Comparison of ENCODE assay signal across 10 mouse cellular contexts in genomic region chr5:134231376-134231775, GRCm38 (mm10). TPM values are rescaled to one million over a fixed set of nuclear protein-coding genes. Genes with fewer than 3 reads are reported as not detected.
A peak's percentile ranks its signal among the peaks of the same experiment; 100 is the strongest.
DNase-seq lines count a peak whose midpoint lies in the region; ATAC-seq and TF ChIP-seq lines count a peak whose summit lies in the region.
"Had no signal": no experiment of that assay in that cellular context is flagged by ENCODE, and none has a peak within 500 bp of the region (broad histone marks: within the 10 kb centered on the region; RNA-seq: fewer than 3 reads in every experiment).

No protein-coding gene starts in this region.

- peak overlapping the region; percentile 74 for H3K27ac ChIP-seq in lung, postnatal 0 days (ENCODE audit: low read length)
- no peak overlapping the region for H3K27ac ChIP-seq in hindbrain, embryonic 16.5 days (ENCODE audit: low read depth, low read length)
- H3K27ac ChIP-seq in midbrain, postnatal 0 days (ENCODE audit: low read depth, low read length): no peak overlapping the region
- H3K27ac ChIP-seq: embryonic facial prominence, embryonic 12.5 days had no signal

- TF ChIP-seq EP300 in lung, postnatal 0 days (IDR thresholded peaks at IDR 0.05): no peak

- no peaks in the 10 kb centered on the region for H3K36me3 ChIP-seq in lung, postnatal 0 days (ENCODE audit: insufficient read depth, low read length)
- H3K36me3 ChIP-seq in hindbrain, embryonic 16.5 days (ENCODE audit: control insufficient read depth, insufficient read depth, low read length): peaks cover 6% of the 10 kb centered on the region
- peaks cover 7% of the 10 kb centered on the region; the same call in 1 of the 2 replicates for H3K36me3 ChIP-seq in midbrain, postnatal 0 days (ENCODE audit: insufficient read depth, low read length)

- no peaks in the 10 kb centered on the region for H3K27me3 ChIP-seq in lung, postnatal 0 days (replicated peaks; ENCODE audit: insufficient read depth, low read length)
- no peaks in the 10 kb centered on the region for H3K27me3 ChIP-seq in hindbrain, embryonic 16.5 days (replicated peaks; ENCODE audit: control insufficient read depth, insufficient read depth, low read length)
- H3K27me3 ChIP-seq in midbrain, postnatal 0 days (ENCODE audit: insufficient read depth, low read length): no peaks in the 10 kb centered on the region
- H3K27me3 ChIP-seq: embryonic facial prominence, embryonic 12.5 days had no signal

- H3K9me3 ChIP-seq in lung, postnatal 0 days (ENCODE audit: low read length): no peaks in the 10 kb centered on the region
- H3K9me3 ChIP-seq in hindbrain, embryonic 16.5 days (ENCODE audit: control insufficient read depth, low read length): no peaks in the 10 kb centered on the region
- H3K9me3 ChIP-seq in midbrain, postnatal 0 days (ENCODE audit: low read length): no peaks in the 10 kb centered on the region
- H3K9me3 ChIP-seq: embryonic facial prominence, embryonic 12.5 days had no signal

- no peak overlapping the region for H3K4me3 ChIP-seq in lung, postnatal 0 days (ENCODE audit: low read depth, low read length)
- H3K4me3 ChIP-seq in hindbrain, embryonic 16.5 days (ENCODE audit: low read length): no peak overlapping the region
- H3K4me3 ChIP-seq in midbrain, postnatal 0 days (ENCODE audit: low read depth, low read length): no peak overlapping the region
- H3K4me3 ChIP-seq: embryonic facial prominence, embryonic 12.5 days had no signal

- peak; percentile 34 for DNase-seq in kidney, adult 9 months
- no peak for DNase-seq in kidney, postnatal 14 days
- peak; percentile 26 for DNase-seq in CD4-positive helper T cell, adult 2 months (ENCODE audit: low read depth, low spot score)
- peak; percentile 48 for DNase-seq in lung, postnatal 0 days (ENCODE audit: low spot score)
- DNase-seq in midbrain, postnatal 0 days (ENCODE audit: low spot score): no peak
- DNase-seq in yolk sac, embryonic 10.5 days (ENCODE audit: low spot score): no peak
- DNase-seq: right cerebral cortex, postnatal 4 days had no signal

- H3K4me1 ChIP-seq in lung, postnatal 0 days (ENCODE audit: insufficient read depth, low read depth, low read length): peaks cover 13% of the 10 kb centered on the region; the same call in 1 of the 2 replicates
- no peaks in the 10 kb centered on the region for H3K4me1 ChIP-seq in hindbrain, embryonic 16.5 days (ENCODE audit: control insufficient read depth, insufficient read depth, low read depth, low read length)
- H3K4me1 ChIP-seq in midbrain, postnatal 0 days (ENCODE audit: insufficient read depth, low read length): no peaks in the 10 kb centered on the region

- TF ChIP-seq CTCF in lung, postnatal 0 days (IDR thresholded peaks at IDR 0.05): no peak
- TF ChIP-seq CTCF in midbrain, postnatal 0 days (IDR thresholded peaks at IDR 0.05): no peak

- peak; percentile 33 for ATAC-seq in common myeloid progenitor, adult 5-6 weeks (replicated peaks; ENCODE audit: low read depth, poor library complexity, severe bottlenecking)
- no peak for ATAC-seq in lung, postnatal 0 days
- ATAC-seq in hindbrain, embryonic 16.5 days: no peak
- no peak for ATAC-seq in midbrain, postnatal 0 days (ENCODE audit: low FRiP score)

- H3K9ac ChIP-seq in lung, postnatal 0 days (replicated peaks; ENCODE audit: low read depth): no peak overlapping the region
- H3K9ac ChIP-seq in hindbrain, embryonic 16.5 days (ENCODE audit: low read depth, low read length): no peak overlapping the region
- no peak overlapping the region for H3K9ac ChIP-seq in midbrain, postnatal 0 days (replicated peaks; ENCODE audit: low read length, poor library complexity, severe bottlenecking)
- H3K9ac ChIP-seq: embryonic facial prominence, embryonic 12.5 days had no signal

- no peak overlapping the region for H3K4me2 ChIP-seq in lung, postnatal 0 days (replicated peaks; ENCODE audit: low read depth, low read length)
- H3K4me2 ChIP-seq in hindbrain, embryonic 16.5 days (ENCODE audit: low read length): no peak overlapping the region
- H3K4me2 ChIP-seq in midbrain, postnatal 0 days (ENCODE audit: low read depth, low read length, poor library complexity, severe bottlenecking): no peak overlapping the region
- H3K4me2 ChIP-seq: embryonic facial prominence, embryonic 12.5 days had no signal

- WGBS in lung, postnatal 0 days: 48% methylated on average over 5 of the region's 5 CpGs
- WGBS in hindbrain, embryonic 16.5 days: 81% methylated on average over 5 of the region's 5 CpGs
- WGBS in midbrain, postnatal 0 days: 84% methylated on average over 5 of the region's 5 CpGs

RNA-seq across cellular contexts. Expression of gene Ncf1, which starts 2.0 kb away (rescaled TPM):
- total RNA-seq in common myeloid progenitor, adult 5-6 weeks (2017): 52.0 and 54.0 TPM in 2 replicates
- polyA plus RNA-seq in lung, postnatal 0 days (2015; fragmentation: Nextera tagmentation; extraction: Ambion mirVana): 19.6 and 19.8 TPM in 2 replicates
- polyA plus RNA-seq in hindbrain, embryonic 16.5 days (2015; fragmentation: Nextera tagmentation; extraction: Ambion mirVana): 2.3 and 2.7 TPM in 2 replicates
- total RNA-seq in midbrain, postnatal 0 days (2014; rRNA removed): 4.3 and 9.2 TPM in 2 replicates
- 2.1 and 2.2 TPM in 2 replicates for polyA plus RNA-seq in midbrain, postnatal 0 days (2015; fragmentation: Nextera tagmentation; extraction: Ambion mirVana)

RNA-seq across cellular contexts. Expression of gene Gtf2ird2, which starts 47.6 kb away (rescaled TPM):
- 5.4 and 7.4 TPM in 2 replicates for total RNA-seq in common myeloid progenitor, adult 5-6 weeks (2017)
- 4.4 and 5.6 TPM in 2 replicates for polyA plus RNA-seq in lung, postnatal 0 days (2015; fragmentation: Nextera tagmentation; extraction: Ambion mirVana)
- 12.5 and 14.0 TPM in 2 replicates for polyA plus RNA-seq in hindbrain, embryonic 16.5 days (2015; fragmentation: Nextera tagmentation; extraction: Ambion mirVana)
- 17.3 and 27.0 TPM in 2 replicates for total RNA-seq in midbrain, postnatal 0 days (2014; rRNA removed)
- polyA plus RNA-seq in midbrain, postnatal 0 days (2015; fragmentation: Nextera tagmentation; extraction: Ambion mirVana): 14.7 and 15.5 TPM in 2 replicates

RNA-seq across cellular contexts. Expression of gene Rcc1l, which starts 54.8 kb away (rescaled TPM):
- 10.0 and 14.2 TPM in 2 replicates for total RNA-seq in common myeloid progenitor, adult 5-6 weeks (2017)
- polyA plus RNA-seq in lung, postnatal 0 days (2015; fragmentation: Nextera tagmentation; extraction: Ambion mirVana): 11.3 and 11.4 TPM in 2 replicates
- 21.3 TPM in 2 replicates for polyA plus RNA-seq in hindbrain, embryonic 16.5 days (2015; fragmentation: Nextera tagmentation; extraction: Ambion mirVana)
- total RNA-seq in midbrain, postnatal 0 days (2014; rRNA removed): 15.1 and 16.2 TPM in 2 replicates
- 20.1 and 21.2 TPM in 2 replicates for polyA plus RNA-seq in midbrain, postnatal 0 days (2015; fragmentation: Nextera tagmentation; extraction: Ambion mirVana)

Comparison
In these comparisons a context has a peak if more than half of its experiments do, and no peak if none do; other contexts are left out.
1. DNase-seq: peak in kidney, adult 9 months (single experiment), CD4-positive helper T cell, adult 2 months (single experiment) and lung, postnatal 0 days (single experiment); none in kidney, postnatal 14 days (single experiment), midbrain, postnatal 0 days (single experiment) and yolk sac, embryonic 10.5 days (single experiment).